Mouse (Mus musculus) liver, embryonic 14.5 days (tissue): ENCODE measurements at regions not wholly inside any gene's neighbourhood (a gene's known extent, or its start where the extent isn't known, plus 50 kb on each side); places are given as distances from the start of the nearest gene placed in this dataset.

Source experiments
- ATAC-seq: fragments of 200-750 bp; cut with Nextera tagmentation; 2 replicates; pipeline ENCODE4 v1.8.0; 2017; ENCODE audit warnings: moderate number of reproducible peaks, mild to moderate bottlenecking, moderate library complexity; ENCODE audit not compliant: insufficient read depth
- DNase-seq, 3 experiments: peaks; one replicate each; pipeline ENCODE4 v3.0.0-alpha.2; 2012 to 2013; ENCODE audit warnings: low read depth in 3 of 3, low spot score in 3 of 3
- H3K27ac ChIP-seq: fragments of 300-500 bp; sonication (generic); 2 replicates; pipeline ENCODE4 v1.5.1; 2014; ENCODE audit warnings: moderate library complexity, mild to moderate bottlenecking, control low read depth, inconsistent platforms
- H3K27me3 ChIP-seq: fragments of 300-500 bp; sonication (generic); 2 replicates; pipeline ENCODE4 v1.6.1; 2014; ENCODE audit warnings: mild to moderate bottlenecking, low read length, moderate library complexity; ENCODE audit not compliant: control insufficient read depth, insufficient read depth
- H3K36me3 ChIP-seq: fragments of 300-500 bp; sonication (generic); replicated peaks from 2 replicates; pipeline ENCODE4 v1.6.1; 2014; ENCODE audit warnings: low read depth; ENCODE audit not compliant: control insufficient read depth, insufficient read depth
- H3K4me1 ChIP-seq, 2 experiments: fragments of 200-500 bp in 1 of 2; fragments of 300-500 bp in 1 of 2; sonication (generic) in 1 of 2; replicated peaks; 2 replicates each; pipeline ENCODE4 v1.6.1; 2012 to 2014; ENCODE audit warnings: antibody characterized with exemption in 1 of 2, inconsistent platforms in 1 of 2, low read length in 1 of 2; ENCODE audit not compliant: control insufficient read depth in 2 of 2, insufficient read depth in 2 of 2
- H3K4me2 ChIP-seq: fragments of 300-500 bp; sonication (generic); 2 replicates; pipeline ENCODE4 v1.6.1; 2014; ENCODE audit warnings: low read depth, mild to moderate bottlenecking, control low read depth, moderate library complexity
- H3K4me3 ChIP-seq, 2 experiments: fragments of 200-500 bp in 1 of 2; fragments of 300-500 bp in 1 of 2; sonication (generic) in 1 of 2; 2 replicates each; pipeline ENCODE4 v1.5.1; 2012 to 2014; ENCODE audit warnings: low read depth in 2 of 2, low read length in 2 of 2, mild to moderate bottlenecking in 2 of 2, control low read depth in 1 of 2, inconsistent platforms in 1 of 2, moderate library complexity in 1 of 2; ENCODE audit not compliant: insufficient read depth in 1 of 2
- H3K9ac ChIP-seq: fragments of 300-500 bp; sonication (generic); replicated peaks from 2 replicates; pipeline ENCODE4 v1.6.1; 2014; ENCODE audit warnings: mild to moderate bottlenecking, control low read depth, moderate library complexity
- H3K9me3 ChIP-seq: fragments of 300-500 bp; sonication (generic); 2 replicates; pipeline ENCODE4 v1.6.1; 2016; ENCODE audit warnings: low read length, mixed read lengths; ENCODE audit not compliant: control insufficient read depth
- CTCF ChIP-seq: IDR thresholded peaks from 2 replicates; pipeline ENCODE4 v1.5.1; 2016; ENCODE audit warnings: antibody characterized with exemption, low read depth, control low read depth
- EP300 ChIP-seq: IDR thresholded peaks from 2 replicates; pipeline ENCODE4 v1.6.1; 2016; ENCODE audit warnings: antibody characterized with exemption, low read depth
- WGBS: fragments of 180-500 bp; shearing (Covaris S2); extraction: QIAGEN DNeasy Blood & Tissue Kit; methylation state at CpG from one replicate; pipeline ENCODE4 v1.1.7; 2014; ENCODE audit not compliant: insufficient replicate concordance; 5-methylcytosine and 5-hydroxymethylcytosine counted together

GRCm38 (mm10) chr7:83179403-83179802 lies 312.3 kb downstream of the Mex3b start:
- Histone ChIP-seq H3K9ac (no peak overlapping the region), H3K4me1 (no peaks in the 10 kb centered on the region), H3K27me3 (no peaks in the 10 kb centered on the region), H3K4me3 (no peak overlapping the region), H3K27ac (no peak overlapping the region), H3K36me3 (no peaks in the 10 kb centered on the region), H3K4me2 (no peak overlapping the region), H3K9me3 (no peaks in the 10 kb centered on the region)
- DNase-seq (no peak), ATAC-seq (no peak)
- TF ChIP-seq EP300 = no peak
- no peak for TF ChIP-seq CTCF
- WGBS = 44% methylated on average over 1 of the region's 1 CpGs

- H3K4me1 ChIP-seq = no peaks in the 10 kb centered on the region
- H3K27ac ChIP-seq = no peak overlapping the region
- DNase-seq (no peak), ATAC-seq (no peak)
- H3K4me2 ChIP-seq = no peak overlapping the region
- no peak overlapping the region for H3K4me3 ChIP-seq
- TF ChIP-seq EP300 (no peak), CTCF (no peak)
- 74% methylated on average over 9 of the region's 9 CpGs for WGBS
- H3K27me3 ChIP-seq = no peaks in the 10 kb centered on the region
- no peaks in the 10 kb centered on the region for H3K9me3 ChIP-seq
- no peak overlapping the region for H3K9ac ChIP-seq
- H3K36me3 ChIP-seq = no peaks in the 10 kb centered on the region
Measured at GRCm38 (mm10) chr7:83186341-83186740, 319.2 kb downstream of the Mex3b start.

GRCm38 (mm10) chr7:83195896-83196537 lies 328.9 kb downstream of the Mex3b start:
- DNase-seq (no peak), ATAC-seq (no peak)
- no peak overlapping the region for H3K27ac ChIP-seq
- H3K4me3 ChIP-seq = no peak overlapping the region
- H3K27me3 ChIP-seq = no peaks in the 10 kb centered on the region
- H3K4me2 ChIP-seq = no peak overlapping the region
- no peak overlapping the region for H3K9ac ChIP-seq
- no peaks in the 10 kb centered on the region for H3K36me3 ChIP-seq
- 65% methylated on average over 12 of the region's 12 CpGs for WGBS
- no peaks in the 10 kb centered on the region for H3K9me3 ChIP-seq
- H3K4me1 ChIP-seq = no peaks in the 10 kb centered on the region
- TF ChIP-seq CTCF = no peak
- TF ChIP-seq EP300 = no peak

DNA sequence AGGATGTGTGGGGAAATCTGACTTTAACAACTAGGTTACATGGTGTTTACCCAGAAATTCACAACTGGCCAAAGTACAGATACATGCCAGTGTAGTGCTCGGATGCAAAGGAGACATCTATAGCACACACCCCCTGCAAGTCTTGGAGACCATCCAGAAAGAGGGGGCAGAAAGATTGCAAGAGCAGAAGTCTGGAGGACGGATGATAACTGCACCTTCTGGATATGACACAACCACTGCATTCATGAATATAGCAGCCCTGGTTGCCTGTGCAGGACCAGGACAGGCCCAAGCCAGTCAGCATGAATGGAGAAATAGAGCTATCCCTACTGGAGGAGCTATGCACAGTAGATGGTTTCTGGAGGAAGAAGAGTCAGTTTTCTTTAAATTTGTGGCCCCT lies 330.4 kb downstream of the Mex3b start:
- DNase-seq (no peak), ATAC-seq (no peak)
- 48% methylated on average over 2 of the region's 2 CpGs for WGBS
- Histone ChIP-seq H3K4me1 (no peaks in the 10 kb centered on the region), H3K4me3 (no peak overlapping the region), H3K36me3 (no peaks in the 10 kb centered on the region), H3K9me3 (no peaks in the 10 kb centered on the region), H3K9ac (no peak overlapping the region), H3K27ac (no peak overlapping the region), H3K4me2 (no peak overlapping the region), H3K27me3 (no peaks in the 10 kb centered on the region)
- no peak for TF ChIP-seq CTCF
- no peak for TF ChIP-seq EP300

DNA sequence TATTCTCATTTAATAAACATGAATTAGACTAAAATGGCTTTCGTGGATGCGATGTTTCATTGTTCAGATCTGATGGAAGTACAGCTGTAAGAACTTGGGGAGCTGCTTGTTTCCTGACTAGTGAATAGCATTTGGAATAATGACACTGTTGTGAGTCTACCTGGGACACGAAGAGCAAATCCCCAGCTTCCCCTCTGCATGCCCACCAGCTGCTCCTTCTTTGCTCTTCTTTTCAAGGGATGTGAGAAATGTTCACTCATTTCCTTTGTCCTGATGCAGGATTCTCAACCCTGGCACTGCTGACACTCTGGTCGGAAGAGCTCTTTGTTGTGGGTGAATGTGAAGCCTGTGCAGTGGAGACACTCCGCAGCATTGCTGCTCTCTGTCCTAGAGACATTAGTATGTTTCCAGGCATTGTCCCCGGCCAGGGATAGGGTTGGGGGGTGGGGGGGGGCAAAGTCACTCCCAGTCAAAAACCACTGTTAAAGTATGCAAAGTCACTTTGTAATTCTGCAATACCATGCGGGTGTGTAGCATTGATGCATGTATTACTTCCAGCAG lies 334.1 kb downstream of the Mex3b start:
- Histone ChIP-seq H3K4me3 (no peak overlapping the region), H3K4me2 (no peak overlapping the region), H3K36me3 (no peaks in the 10 kb centered on the region), H3K4me1 (no peaks in the 10 kb centered on the region), H3K27ac (no peak overlapping the region), H3K27me3 (no peaks in the 10 kb centered on the region), H3K9ac (no peak overlapping the region), H3K9me3 (no peaks in the 10 kb centered on the region)
- DNase-seq (no peak), ATAC-seq (no peak)
- no peak for TF ChIP-seq EP300
- no peak for TF ChIP-seq CTCF
- WGBS = 45% methylated on average over 7 of the region's 7 CpGs
